20 mouse cellular contexts compared by ENCODE assay signal in the genomic region with DNA sequence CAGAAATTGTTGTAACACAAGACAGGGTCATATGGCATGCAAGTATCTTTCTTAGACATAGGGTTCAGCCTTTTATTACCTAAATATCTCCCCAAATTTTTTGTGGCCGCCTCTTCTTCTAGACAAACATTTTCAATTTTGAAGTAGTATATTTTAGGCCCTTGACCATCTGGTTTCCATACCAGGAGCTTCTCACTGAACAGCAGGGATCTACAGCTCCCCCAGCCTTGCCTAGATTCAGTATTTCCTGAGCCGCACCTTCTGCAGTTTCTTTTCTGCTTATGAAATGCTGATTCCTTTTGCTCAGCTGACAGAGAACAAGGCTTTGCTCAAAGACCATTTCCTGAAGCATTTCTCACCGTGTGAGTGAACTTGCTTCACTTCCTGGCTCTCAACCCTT.
DNase-seq lines count a peak whose midpoint lies in the region; ATAC-seq lines count a peak whose summit lies in the region.
"Had no signal": no experiment of that assay in that cellular context is flagged by ENCODE, and none has a peak within 500 bp of the region (broad histone marks: within the 10 kb centered on the region; RNA-seq: fewer than 3 reads in every experiment).

No protein-coding gene starts in this region.

- H3K9ac ChIP-seq in hindbrain, embryonic 12.5 days: no peak overlapping the region
- H3K9ac ChIP-seq in forebrain, embryonic 16.5 days (replicated peaks; ENCODE audit: low read depth, low read length): no peak overlapping the region
- H3K9ac ChIP-seq: embryonic facial prominence, embryonic 13.5 days; heart, embryonic 12.5 days; neural tube, embryonic 12.5 days had no signal

- H3K27ac ChIP-seq in hindbrain, embryonic 12.5 days: no peak overlapping the region
- no peak overlapping the region for H3K27ac ChIP-seq in forebrain, embryonic 16.5 days (ENCODE audit: low read length)
- H3K27ac ChIP-seq: embryonic facial prominence, embryonic 13.5 days; midbrain, embryonic 10.5 days; neural tube, embryonic 12.5 days had no signal

- DNase-seq in layer of hippocampus, adult 11-12 months (ENCODE audit: low spot score): peak; percentile 10
- DNase-seq in layer of hippocampus, postnatal 14 days (ENCODE audit: low spot score in 2 of 2): no peak
- peak; percentile 88 for DNase-seq in brain, adult 2 months (ENCODE audit: low read depth, low spot score)
- peak; percentile 65 for DNase-seq in cerebellum, adult 9-10 months
- peak; percentile 43 to 59 for DNase-seq in left cerebral cortex, postnatal 14 days (ENCODE audit: low spot score in 2 of 2)
- DNase-seq in kidney, postnatal 10 days: no peak
- DNase-seq: adrenal gland, adult 8-10 months; heart, postnatal 36 days; liver; lung, adult 18-20 months; lung, postnatal 36 days; thymus, adult 2 months had no signal

- no peaks in the 10 kb centered on the region for H3K4me1 ChIP-seq in hindbrain, embryonic 12.5 days
- H3K4me1 ChIP-seq in forebrain, embryonic 16.5 days (replicated peaks; ENCODE audit: control insufficient read depth, insufficient read depth, low read length): no peaks in the 10 kb centered on the region
- H3K4me1 ChIP-seq: embryonic facial prominence, embryonic 13.5 days; heart, embryonic 12.5 days; midbrain, embryonic 10.5 days; neural tube, embryonic 12.5 days had no signal

- no peaks in the 10 kb centered on the region for H3K36me3 ChIP-seq in hindbrain, embryonic 12.5 days
- H3K36me3 ChIP-seq in forebrain, embryonic 16.5 days (ENCODE audit: control insufficient read depth, insufficient read depth): no peaks in the 10 kb centered on the region
- H3K36me3 ChIP-seq: embryonic facial prominence, embryonic 13.5 days; heart, embryonic 12.5 days; midbrain, embryonic 10.5 days; neural tube, embryonic 12.5 days had no signal

- no peaks in the 10 kb centered on the region for H3K27me3 ChIP-seq in hindbrain, embryonic 12.5 days
- no peaks in the 10 kb centered on the region for H3K27me3 ChIP-seq in forebrain, embryonic 16.5 days (replicated peaks; ENCODE audit: control insufficient read depth, insufficient read depth, low read length)
- H3K27me3 ChIP-seq: embryonic facial prominence, embryonic 13.5 days; heart, embryonic 12.5 days; neural tube, embryonic 12.5 days had no signal

- H3K4me3 ChIP-seq in hindbrain, embryonic 12.5 days: no peak overlapping the region
- no peak overlapping the region for H3K4me3 ChIP-seq in forebrain, embryonic 16.5 days (replicated peaks; ENCODE audit: low read length)
- H3K4me3 ChIP-seq: embryonic facial prominence, embryonic 13.5 days; heart, embryonic 12.5 days; midbrain, embryonic 10.5 days; neural tube, embryonic 12.5 days had no signal

- 63% methylated on average over 3 of the region's 3 CpGs for WGBS in hindbrain, embryonic 12.5 days
- WGBS in forebrain, embryonic 16.5 days: 81% methylated on average over 3 of the region's 3 CpGs

- H3K4me2 ChIP-seq in hindbrain, embryonic 12.5 days (replicated peaks): no peak overlapping the region
- no peak overlapping the region for H3K4me2 ChIP-seq in forebrain, embryonic 16.5 days (ENCODE audit: low read length)
- H3K4me2 ChIP-seq: embryonic facial prominence, embryonic 13.5 days; heart, embryonic 12.5 days; neural tube, embryonic 12.5 days had no signal

- intact Hi-C loops in left cerebral cortex, postnatal 14 days (cut with DNase I): loop anchor here (10.0 kb wide), 1 partner anchor 90 kb away; no protein-coding TSS in a partner anchor

- H3K9me3 ChIP-seq in hindbrain, embryonic 12.5 days (replicated peaks): peaks cover 9% of the 10 kb centered on the region; the same call in 1 of the 2 replicates
- H3K9me3 ChIP-seq in forebrain, embryonic 16.5 days (ENCODE audit: control insufficient read depth, low read length): no peaks in the 10 kb centered on the region
- H3K9me3 ChIP-seq: embryonic facial prominence, embryonic 13.5 days had no signal

- no peak for ATAC-seq in hindbrain, embryonic 12.5 days (ENCODE audit: low FRiP score)
- ATAC-seq in forebrain, embryonic 16.5 days: no peak
- ATAC-seq: hindbrain, embryonic 16.5 days; intestine, postnatal 0 days had no signal

Comparison
In these comparisons a context has a peak if more than half of its experiments do, and no peak if none do; other contexts are left out.
1. DNase-seq: peak in layer of hippocampus, adult 11-12 months (single experiment), brain, adult 2 months (single experiment), cerebellum, adult 9-10 months (single experiment) and left cerebral cortex, postnatal 14 days (2 of 2); none in layer of hippocampus, postnatal 14 days (0 of 2) and kidney, postnatal 10 days (single experiment).